Mouse (Mus musculus): ENCODE measurements around the gene Lad1. TPM values are rescaled to one million over a fixed set of nuclear protein-coding genes. Genes with fewer than 3 reads are reported as not detected.

The Lad1 gene
- polyA plus RNA-seq, 1 experiment from 2014 or later, result 0.32 TPM

- no peaks in the 10 kb centered on the region for H3K9me3 ChIP-seq
- 50% methylated on average over 13 of the region's 13 CpGs for WGBS
These were observed 33.8 kb downstream of the Lad1 start for GRCm38 (mm10) chr1:135852044-135852756.

GRCm38 (mm10) chr1:135853200-135853599, 34.8 kb downstream of the Lad1 start:
- Histone ChIP-seq H3K9ac (replicated peaks) (no peak overlapping the region), H3K4me2 (replicated peaks) (no peak overlapping the region), H3K36me3 (no peaks in the 10 kb centered on the region), H3K27me3 (peaks cover 4% of the 10 kb centered on the region; the same call in 1 of the 2 replicates), H3K27ac (replicated peaks) (no peak overlapping the region), H3K9me3 (no peaks in the 10 kb centered on the region), H3K4me3 (no peak overlapping the region), H3K4me1 (peaks cover 21% of the 10 kb centered on the region)
- ATAC-seq (ENCODE audit: low FRiP score, low read depth), result no peak
- WGBS, result 91% methylated on average over 4 of the region's 4 CpGs

More at GRCm38 (mm10) chr1:135852044-135852756, 33.8 kb downstream of the Lad1 start:
- H3K27ac ChIP-seq (replicated peaks), result peak overlapping the region; percentile 7; the same call in 1 of the 2 replicates
- peaks cover 4% of the 10 kb centered on the region; the same call in 1 of the 2 replicates for H3K27me3 ChIP-seq
- H3K4me1 ChIP-seq, result peaks cover 21% of the 10 kb centered on the region
- H3K4me2 ChIP-seq (replicated peaks), result 0 out of 2 replicates have a peak overlapping the region, but pooled peaks have one; percentile 17
- H3K9ac ChIP-seq (replicated peaks), result no peak overlapping the region
- ATAC-seq (ENCODE audit: low FRiP score, low read depth), result peak; percentile 77; the same call in 1 of the 2 replicates
- H3K36me3 ChIP-seq, result no peaks in the 10 kb centered on the region
- H3K4me3 ChIP-seq, result no peak overlapping the region

GRCm38 (mm10) chr1:135854591-135855343, 36.4 kb downstream of the Lad1 start:
- H3K36me3 ChIP-seq, result no peaks in the 10 kb centered on the region
- no peak for ATAC-seq (ENCODE audit: low FRiP score, low read depth)
- no peak overlapping the region for H3K4me2 ChIP-seq (replicated peaks)
- 91% methylated on average over 6 of the region's 6 CpGs for WGBS
- peaks cover 4% of the 10 kb centered on the region; the same call in 1 of the 2 replicates for H3K27me3 ChIP-seq
- no peak overlapping the region for H3K4me3 ChIP-seq
- H3K9me3 ChIP-seq, result no peaks in the 10 kb centered on the region
- no peak overlapping the region for H3K9ac ChIP-seq (replicated peaks)
- no peak overlapping the region for H3K27ac ChIP-seq (replicated peaks)
- H3K4me1 ChIP-seq, result peaks cover 18% of the 10 kb centered on the region

GRCm38 (mm10) chr1:135855344-135855687, 36.9 kb downstream of the Lad1 start:
- no peak overlapping the region for H3K9ac ChIP-seq (replicated peaks)
- H3K27me3 ChIP-seq, result peaks cover 4% of the 10 kb centered on the region; the same call in 1 of the 2 replicates
- no peak for ATAC-seq (ENCODE audit: low FRiP score, low read depth)
- no peak overlapping the region for H3K4me2 ChIP-seq (replicated peaks)
- no peak overlapping the region for H3K4me3 ChIP-seq
- H3K27ac ChIP-seq (replicated peaks), result no peak overlapping the region
- H3K4me1 ChIP-seq, result peaks cover 18% of the 10 kb centered on the region
- no peaks in the 10 kb centered on the region for H3K9me3 ChIP-seq
- H3K36me3 ChIP-seq, result no peaks in the 10 kb centered on the region
- 94% methylated on average over 1 of the region's 1 CpGs for WGBS

GRCm38 (mm10) chr1:135856070-135856469, 37.7 kb downstream of the Lad1 start:
- WGBS, result 61% methylated on average over 4 of the region's 4 CpGs
- Histone ChIP-seq H3K9me3 (no peaks in the 10 kb centered on the region), H3K4me3 (no peak overlapping the region), H3K4me2 (replicated peaks) (no peak overlapping the region), H3K9ac (replicated peaks) (no peak overlapping the region), H3K36me3 (no peaks in the 10 kb centered on the region), H3K27ac (replicated peaks) (no peak overlapping the region), H3K4me1 (peaks cover 18% of the 10 kb centered on the region), H3K27me3 (peaks cover 1% of the 10 kb centered on the region; the same call in 1 of the 2 replicates)
- ATAC-seq (ENCODE audit: low FRiP score, low read depth), result no peak

- H3K36me3 ChIP-seq, result no peaks in the 10 kb centered on the region
- WGBS, result 72% methylated on average over 11 of the region's 11 CpGs
- no peak overlapping the region for H3K27ac ChIP-seq (replicated peaks)
- no peak overlapping the region for H3K4me3 ChIP-seq
- no peak overlapping the region for H3K4me2 ChIP-seq (replicated peaks)
- H3K9me3 ChIP-seq, result no peaks in the 10 kb centered on the region
- no peak for ATAC-seq (ENCODE audit: low FRiP score, low read depth)
- peaks cover 9% of the 10 kb centered on the region for H3K4me1 ChIP-seq
- no peaks in the 10 kb centered on the region for H3K27me3 ChIP-seq
- H3K9ac ChIP-seq (replicated peaks), result no peak overlapping the region
These were observed 38.9 kb downstream of the Lad1 start for GRCm38 (mm10) chr1:135857137-135857775.

GRCm38 (mm10) chr1:135858533-135858932, 40.1 kb downstream of the Lad1 start:
- Histone ChIP-seq H3K27me3 (no peaks in the 10 kb centered on the region), H3K4me3 (no peak overlapping the region), H3K9me3 (no peaks in the 10 kb centered on the region), H3K9ac (replicated peaks) (no peak overlapping the region), H3K4me2 (replicated peaks) (no peak overlapping the region), H3K36me3 (no peaks in the 10 kb centered on the region), H3K27ac (replicated peaks) (no peak overlapping the region), H3K4me1 (no peaks in the 10 kb centered on the region)
- no peak for ATAC-seq (ENCODE audit: low FRiP score, low read depth)
- WGBS, result 91% methylated on average over 7 of the region's 7 CpGs

GRCm38 (mm10) chr1:135861091-135861490, 42.7 kb downstream of the Lad1 start:
- no peak overlapping the region for H3K9ac ChIP-seq (replicated peaks)
- no peak overlapping the region for H3K4me3 ChIP-seq
- no peaks in the 10 kb centered on the region for H3K4me1 ChIP-seq
- H3K27me3 ChIP-seq, result 0 out of 2 replicates have a peak, but pooled peaks cover 5% of the 10 kb centered on the region
- H3K9me3 ChIP-seq, result no peaks in the 10 kb centered on the region
- H3K4me2 ChIP-seq (replicated peaks), result no peak overlapping the region
- no peak overlapping the region for H3K27ac ChIP-seq (replicated peaks)
- H3K36me3 ChIP-seq, result no peaks in the 10 kb centered on the region
- ATAC-seq (ENCODE audit: low FRiP score, low read depth), result no peak
- WGBS, result 80% methylated on average over 5 of the region's 5 CpGs

- Histone ChIP-seq H3K27ac (replicated peaks) (no peak overlapping the region), H3K27me3 (0 out of 2 replicates have a peak, but pooled peaks cover 8% of the 10 kb centered on the region), H3K4me1 (no peaks in the 10 kb centered on the region), H3K4me3 (no peak overlapping the region), H3K9me3 (no peaks in the 10 kb centered on the region), H3K9ac (replicated peaks) (no peak overlapping the region), H3K4me2 (replicated peaks) (no peak overlapping the region), H3K36me3 (no peaks in the 10 kb centered on the region)
- 74% methylated on average over 9 of the region's 9 CpGs for WGBS
- no peak for ATAC-seq (ENCODE audit: low FRiP score, low read depth)
These were observed 43.7 kb downstream of the Lad1 start for GRCm38 (mm10) chr1:135861980-135862552.

GRCm38 (mm10) chr1:135862561-135862960, 44.2 kb downstream of the Lad1 start:
- no peak for ATAC-seq (ENCODE audit: low FRiP score, low read depth)
- Histone ChIP-seq H3K27ac (replicated peaks) (no peak overlapping the region), H3K9ac (replicated peaks) (no peak overlapping the region), H3K36me3 (no peaks in the 10 kb centered on the region), H3K4me3 (no peak overlapping the region), H3K4me2 (replicated peaks) (no peak overlapping the region), H3K9me3 (no peaks in the 10 kb centered on the region), H3K27me3 (0 out of 2 replicates have a peak, but pooled peaks cover 8% of the 10 kb centered on the region), H3K4me1 (no peaks in the 10 kb centered on the region)
- 82% methylated on average over 5 of the region's 5 CpGs for WGBS

- 0 out of 2 replicates have a peak, but pooled peaks cover 8% of the 10 kb centered on the region for H3K27me3 ChIP-seq
- H3K9me3 ChIP-seq, result no peaks in the 10 kb centered on the region
- H3K4me3 ChIP-seq, result no peak overlapping the region
- H3K9ac ChIP-seq (replicated peaks), result no peak overlapping the region
- no peak for ATAC-seq (ENCODE audit: low FRiP score, low read depth)
- H3K36me3 ChIP-seq, result no peaks in the 10 kb centered on the region
- no peaks in the 10 kb centered on the region for H3K4me1 ChIP-seq
- no peak overlapping the region for H3K4me2 ChIP-seq (replicated peaks)
- WGBS, result 85% methylated on average over 9 of the region's 9 CpGs
- H3K27ac ChIP-seq (replicated peaks), result no peak overlapping the region
These were observed 45.5 kb downstream of the Lad1 start for GRCm38 (mm10) chr1:135863786-135864335.
